Mouse (Mus musculus) stomach, embryonic 14.5 days (tissue): ENCODE measurements around the gene Car3. TPM values are rescaled to one million over a fixed set of nuclear protein-coding genes. Genes with fewer than 3 reads are reported as not detected.
"Not testable (repeated sequence)": the region's sequence is repeated elsewhere in the genome, so short reads cannot be mapped to it uniquely, and the experiment has no call there.

Experiments used
- ATAC-seq: fragments of 200-750 bp; cut with Nextera tagmentation; 2 replicates; pipeline ENCODE4 v1.8.0; 2017; ENCODE audit warnings: low read depth, moderate TSS enrichment; ENCODE audit not compliant: insufficient number of reproducible peaks, insufficient read depth, low FRiP score
- H3K27ac ChIP-seq: fragments of 300-500 bp; sonication (generic); 2 replicates; pipeline ENCODE4 v1.5.1; 2014; ENCODE audit warnings: mild to moderate bottlenecking, low read length, moderate library complexity, mixed read lengths
- H3K27me3 ChIP-seq: fragments of 300-500 bp; sonication (generic); 2 replicates; pipeline ENCODE4 v1.6.1; 2014; ENCODE audit warnings: low read length, control low read depth, mixed read lengths; ENCODE audit not compliant: control insufficient read depth, insufficient read depth
- H3K36me3 ChIP-seq: fragments of 300-500 bp; sonication (generic); 2 replicates; pipeline ENCODE4 v1.6.1; 2014; ENCODE audit warnings: mild to moderate bottlenecking, control low read depth, low read length, moderate library complexity, mixed read lengths; ENCODE audit not compliant: control insufficient read depth, insufficient read depth
- H3K4me1 ChIP-seq: fragments of 300-500 bp; sonication (generic); 2 replicates; pipeline ENCODE4 v1.6.1; 2014; ENCODE audit warnings: low read length, control low read depth, mixed read lengths; ENCODE audit not compliant: control insufficient read depth, insufficient read depth
- H3K4me2 ChIP-seq: fragments of 300-500 bp; sonication (generic); replicated peaks from 2 replicates; pipeline ENCODE4 v1.6.1; 2014; ENCODE audit warnings: low read depth, low read length, control low read depth
- H3K4me3 ChIP-seq: fragments of 300-500 bp; sonication (generic); 2 replicates; pipeline ENCODE4 v1.5.1; 2014; ENCODE audit warnings: low read depth, low read length, control low read depth
- H3K9ac ChIP-seq: fragments of 300-500 bp; sonication (generic); replicated peaks from 2 replicates; pipeline ENCODE4 v1.6.1; 2014; ENCODE audit warnings: low read depth, mild to moderate bottlenecking, control low read depth, low read length, moderate library complexity, mixed read lengths
- H3K9me3 ChIP-seq: fragments of 300-500 bp; sonication (generic); 2 replicates; pipeline ENCODE4 v1.6.1; 2016; ENCODE audit warnings: low read depth, low read length, control low read depth; ENCODE audit not compliant: control insufficient read depth
- WGBS: fragments of 180-500 bp; shearing (Covaris S2); extraction: QIAGEN DNeasy Blood & Tissue Kit; methylation state at CpG from one replicate; pipeline ENCODE4 v1.1.7; 2014; 5-methylcytosine and 5-hydroxymethylcytosine counted together
- polyA plus RNA-seq: library from polyadenylated mRNA; unstranded; fragments of >200 nt; fragmentation: Nextera tagmentation; extraction: Ambion mirVana; gene quantifications from 2 replicates; pipeline ENCODE4 v1.2.1, GENCODE M21; 2014

Gene Car3
- 7.9 and 8.8 TPM in 2 replicates for polyA plus RNA-seq

GRCm38 (mm10) chr3:14863022-14863711 lies at the start of gene Car3:
Gene Car3, plus strand, starts transcription at chr3:14863512.
- ATAC-seq: peak; percentile 75
- H3K4me2 ChIP-seq: peak within 1 kb of the TSS; percentile 75
- H3K9ac ChIP-seq: no peak within 1 kb of the TSS
- H3K27ac ChIP-seq: no peak within 1 kb of the TSS
- 4% methylated on average over 18 of the region's 18 CpGs for WGBS
- no peaks in the 10 kb centered on the region for H3K27me3 ChIP-seq
- no peaks in the 10 kb centered on the region for H3K4me1 ChIP-seq
- no peaks in the 10 kb centered on the region for H3K9me3 ChIP-seq
- H3K4me3 ChIP-seq: peak within 1 kb of the TSS; percentile 32
- no peaks in the 10 kb centered on the region for H3K36me3 ChIP-seq

GRCm38 (mm10) chr3:14815396-14815795 lies 47.9 kb upstream of the Car3 start:
- H3K9me3 ChIP-seq, H3K4me2 ChIP-seq, H3K36me3 ChIP-seq, H3K4me3 ChIP-seq, H3K4me1 ChIP-seq, H3K27ac ChIP-seq, H3K9ac ChIP-seq, ATAC-seq, H3K27me3 ChIP-seq: not testable (repeated sequence)
- 79% methylated on average over 1 of the region's 1 CpGs for WGBS

GRCm38 (mm10) chr3:14819844-14820504 lies 43.3 kb upstream of the Car3 start:
- no peak overlapping the region for H3K27ac ChIP-seq
- ATAC-seq: no peak
- H3K36me3 ChIP-seq: no peaks in the 10 kb centered on the region
- H3K9me3 ChIP-seq: no peaks in the 10 kb centered on the region
- no peaks in the 10 kb centered on the region for H3K4me1 ChIP-seq
- H3K9ac ChIP-seq: no peak overlapping the region
- WGBS: 76% methylated on average over 1 of the region's 1 CpGs
- H3K4me3 ChIP-seq: no peak overlapping the region
- H3K27me3 ChIP-seq: no peaks in the 10 kb centered on the region
- no peak overlapping the region for H3K4me2 ChIP-seq

- ATAC-seq: no peak
- H3K4me2 ChIP-seq: no peak overlapping the region
- H3K9ac ChIP-seq: no peak overlapping the region
- no peaks in the 10 kb centered on the region for H3K9me3 ChIP-seq
- H3K4me3 ChIP-seq: no peak overlapping the region
- no peaks in the 10 kb centered on the region for H3K36me3 ChIP-seq
- H3K4me1 ChIP-seq: no peaks in the 10 kb centered on the region
- no peak overlapping the region for H3K27ac ChIP-seq
- H3K27me3 ChIP-seq: no peaks in the 10 kb centered on the region
Observed at GRCm38 (mm10) chr3:14828896-14829295, 34.4 kb upstream of the Car3 start.

- Histone ChIP-seq H3K9ac (no peak overlapping the region), H3K36me3 (no peaks in the 10 kb centered on the region), H3K4me3 (no peak overlapping the region), H3K27me3 (no peaks in the 10 kb centered on the region), H3K9me3 (no peaks in the 10 kb centered on the region), H3K27ac (no peak overlapping the region), H3K4me1 (no peaks in the 10 kb centered on the region), H3K4me2 (no peak overlapping the region)
- 80% methylated on average over 5 of the region's 5 CpGs for WGBS
- ATAC-seq: no peak
Observed at GRCm38 (mm10) chr3:14831219-14831835, 32.0 kb upstream of the Car3 start.

GRCm38 (mm10) chr3:14832766-14833165 lies 30.5 kb upstream of the Car3 start:
- Histone ChIP-seq H3K9me3 (no peaks in the 10 kb centered on the region), H3K36me3 (no peaks in the 10 kb centered on the region), H3K27me3 (no peaks in the 10 kb centered on the region), H3K9ac (no peak overlapping the region), H3K4me2 (no peak overlapping the region), H3K4me3 (no peak overlapping the region), H3K27ac (no peak overlapping the region), H3K4me1 (no peaks in the 10 kb centered on the region)
- ATAC-seq: no peak

GRCm38 (mm10) chr3:14838936-14839335 lies 24.4 kb upstream of the Car3 start:
- Histone ChIP-seq H3K9ac (no peak overlapping the region), H3K4me1 (no peaks in the 10 kb centered on the region), H3K4me3 (no peak overlapping the region), H3K4me2 (no peak overlapping the region), H3K9me3 (no peaks in the 10 kb centered on the region), H3K27ac (no peak overlapping the region), H3K36me3 (no peaks in the 10 kb centered on the region), H3K27me3 (no peaks in the 10 kb centered on the region)
- WGBS: 90% methylated on average over 1 of the region's 1 CpGs
- ATAC-seq: no peak

- WGBS: 74% methylated on average over 3 of the region's 3 CpGs
- Histone ChIP-seq H3K36me3 (no peaks in the 10 kb centered on the region), H3K27me3 (no peaks in the 10 kb centered on the region)
Observed at GRCm38 (mm10) chr3:14839466-14840118, 23.7 kb upstream of the Car3 start.

More at GRCm38 (mm10) chr3:14839466-14840118, 23.7 kb upstream of the Car3 start:
- ATAC-seq: no peak
- Histone ChIP-seq H3K4me2 (no peak overlapping the region), H3K4me1 (no peaks in the 10 kb centered on the region), H3K9ac (no peak overlapping the region), H3K27ac (no peak overlapping the region), H3K4me3 (no peak overlapping the region), H3K9me3 (no peaks in the 10 kb centered on the region)
